Mouse (Mus musculus) midbrain, embryonic 15.5 days (tissue): ENCODE measurements around the gene Glud1. TPM values are rescaled to one million over a fixed set of nuclear protein-coding genes. Genes with fewer than 3 reads are reported as not detected.
A peak's percentile ranks its signal among the peaks of the same experiment; 100 is the strongest.

Experiments used
- ATAC-seq: fragments of 200-750 bp; cut with Nextera tagmentation; replicated peaks from 2 replicates; pipeline ENCODE4 v1.8.0; 2017; ENCODE audit warnings: moderate TSS enrichment
- H3K27ac ChIP-seq: fragments of 300-500 bp; sonication (generic); 2 replicates; pipeline ENCODE4 v1.5.1; 2015; ENCODE audit warnings: mild to moderate bottlenecking, inconsistent platforms
- H3K27me3 ChIP-seq: fragments of 300-500 bp; sonication (generic); replicated peaks from 2 replicates; pipeline ENCODE4 v1.6.1; 2015; ENCODE audit warnings: inconsistent platforms
- H3K36me3 ChIP-seq: fragments of 300-500 bp; sonication (generic); replicated peaks from 2 replicates; pipeline ENCODE4 v1.6.1; 2015; ENCODE audit warnings: inconsistent platforms
- H3K4me1 ChIP-seq: fragments of 300-500 bp; sonication (generic); 2 replicates; pipeline ENCODE4 v1.6.1; 2015; ENCODE audit warnings: inconsistent platforms
- H3K4me2 ChIP-seq: fragments of 300-500 bp; sonication (generic); 2 replicates; pipeline ENCODE4 v1.6.1; 2015; ENCODE audit warnings: inconsistent platforms, mild to moderate bottlenecking, moderate library complexity
- H3K4me3 ChIP-seq: fragments of 300-500 bp; sonication (generic); 2 replicates; pipeline ENCODE4 v1.5.1; 2015; ENCODE audit warnings: mild to moderate bottlenecking, inconsistent platforms
- H3K9ac ChIP-seq: fragments of 300-500 bp; sonication (generic); 2 replicates; pipeline ENCODE4 v1.6.1; 2015; ENCODE audit warnings: mild to moderate bottlenecking, inconsistent platforms
- H3K9me3 ChIP-seq: fragments of 300-500 bp; sonication (generic); 2 replicates; pipeline ENCODE4 v1.6.1; 2016; ENCODE audit warnings: inconsistent platforms
- WGBS: fragments of 180-500 bp; shearing (Covaris S2); methylation state at CpG from one replicate; pipeline ENCODE4 v1.1.7; 2015; ENCODE audit warnings: mixed read lengths; 5-methylcytosine and 5-hydroxymethylcytosine counted together
- polyA plus RNA-seq: library from polyadenylated mRNA; unstranded; fragments of >200 nt; fragmentation: Nextera tagmentation; extraction: Ambion mirVana; gene quantifications from 2 replicates; pipeline ENCODE4 v1.2.1, GENCODE M21; 2015

Gene Glud1
- polyA plus RNA-seq, 1 experiment from 2014 or later, result 92.5 TPM

GRCm38 (mm10) chr14:34343078-34343477 is 32.6 kb downstream of the Glud1 start:
- Histone ChIP-seq H3K4me3 (no peak overlapping the region), H3K9me3 (no peaks in the 10 kb centered on the region), H3K4me1 (no peaks in the 10 kb centered on the region), H3K9ac (no peak overlapping the region), H3K27me3 (no peaks in the 10 kb centered on the region), H3K4me2 (no peak overlapping the region), H3K27ac (no peak overlapping the region), H3K36me3 (peaks cover 51% of the 10 kb centered on the region)
- 96% methylated on average over 4 of the region's 4 CpGs for WGBS
- ATAC-seq, result no peak

- Histone ChIP-seq H3K36me3 (peaks cover 41% of the 10 kb centered on the region), H3K4me3 (no peak overlapping the region), H3K9me3 (no peaks in the 10 kb centered on the region), H3K27me3 (no peaks in the 10 kb centered on the region), H3K4me2 (no peak overlapping the region), H3K9ac (no peak overlapping the region), H3K4me1 (no peaks in the 10 kb centered on the region), H3K27ac (no peak overlapping the region)
- ATAC-seq, result no peak
- WGBS, result 80% methylated on average over 5 of the region's 5 CpGs
Measured at GRCm38 (mm10) chr14:34344361-34344760, 33.8 kb downstream of the Glud1 start.

- Histone ChIP-seq H3K36me3 (peaks cover 29% of the 10 kb centered on the region), H3K4me2 (no peak overlapping the region), H3K4me3 (no peak overlapping the region), H3K27ac (no peak overlapping the region), H3K4me1 (no peaks in the 10 kb centered on the region), H3K9ac (no peak overlapping the region), H3K9me3 (no peaks in the 10 kb centered on the region), H3K27me3 (no peaks in the 10 kb centered on the region)
- 69% methylated on average over 12 of the region's 12 CpGs for WGBS
- ATAC-seq, result peak; percentile 48
Measured at GRCm38 (mm10) chr14:34345771-34346566, 35.4 kb downstream of the Glud1 start.

GRCm38 (mm10) chr14:34347084-34347483 is 36.6 kb downstream of the Glud1 start:
- H3K27me3 ChIP-seq, result no peaks in the 10 kb centered on the region
- peaks cover 19% of the 10 kb centered on the region for H3K36me3 ChIP-seq
- no peak overlapping the region for H3K9ac ChIP-seq
- 93% methylated on average over 5 of the region's 5 CpGs for WGBS
- H3K4me1 ChIP-seq, result no peaks in the 10 kb centered on the region
- no peaks in the 10 kb centered on the region for H3K9me3 ChIP-seq
- no peak overlapping the region for H3K4me3 ChIP-seq
- H3K4me2 ChIP-seq, result no peak overlapping the region
- no peak overlapping the region for H3K27ac ChIP-seq
- ATAC-seq, result no peak

GRCm38 (mm10) chr14:34348301-34348700 is 37.8 kb downstream of the Glud1 start:
- H3K36me3 ChIP-seq, result peaks cover 8% of the 10 kb centered on the region
- 90% methylated on average over 7 of the region's 7 CpGs for WGBS
- ATAC-seq, result no peak
- H3K27ac ChIP-seq, result no peak overlapping the region
- no peak overlapping the region for H3K4me2 ChIP-seq
- H3K9me3 ChIP-seq, result no peaks in the 10 kb centered on the region
- no peaks in the 10 kb centered on the region for H3K4me1 ChIP-seq
- H3K27me3 ChIP-seq, result no peaks in the 10 kb centered on the region
- no peak overlapping the region for H3K9ac ChIP-seq
- no peak overlapping the region for H3K4me3 ChIP-seq

- Histone ChIP-seq H3K4me2 (no peak overlapping the region), H3K27me3 (no peaks in the 10 kb centered on the region), H3K36me3 (0 out of 2 replicates have a peak, but pooled peaks cover 5% of the 10 kb centered on the region), H3K9ac (no peak overlapping the region), H3K4me3 (no peak overlapping the region), H3K9me3 (no peaks in the 10 kb centered on the region), H3K4me1 (no peaks in the 10 kb centered on the region), H3K27ac (no peak overlapping the region)
- 86% methylated on average over 8 of the region's 8 CpGs for WGBS
- no peak for ATAC-seq
Measured at GRCm38 (mm10) chr14:34349007-34349406, 38.5 kb downstream of the Glud1 start.

GRCm38 (mm10) chr14:34351660-34352059 is 41.1 kb downstream of the Glud1 start:
- no peaks in the 10 kb centered on the region for H3K27me3 ChIP-seq
- H3K9ac ChIP-seq, result no peak overlapping the region
- H3K9me3 ChIP-seq, result no peaks in the 10 kb centered on the region
- H3K27ac ChIP-seq, result no peak overlapping the region
- H3K4me2 ChIP-seq, result no peak overlapping the region
- 82% methylated on average over 3 of the region's 3 CpGs for WGBS
- ATAC-seq, result no peak
- no peak overlapping the region for H3K4me3 ChIP-seq
- H3K36me3 ChIP-seq, result no peaks in the 10 kb centered on the region
- no peaks in the 10 kb centered on the region for H3K4me1 ChIP-seq

GRCm38 (mm10) chr14:34352523-34352922 is 42.0 kb downstream of the Glud1 start:
- H3K4me3 ChIP-seq, result no peak overlapping the region
- 76% methylated on average over 6 of the region's 6 CpGs for WGBS
- H3K27ac ChIP-seq, result no peak overlapping the region
- H3K36me3 ChIP-seq, result no peaks in the 10 kb centered on the region
- H3K9me3 ChIP-seq, result no peaks in the 10 kb centered on the region
- H3K4me1 ChIP-seq, result no peaks in the 10 kb centered on the region
- no peak overlapping the region for H3K4me2 ChIP-seq
- H3K27me3 ChIP-seq, result no peaks in the 10 kb centered on the region
- no peak overlapping the region for H3K9ac ChIP-seq
- no peak for ATAC-seq

- Histone ChIP-seq H3K27me3 (no peaks in the 10 kb centered on the region), H3K4me3 (no peak overlapping the region), H3K9ac (no peak overlapping the region), H3K9me3 (no peaks in the 10 kb centered on the region), H3K4me1 (no peaks in the 10 kb centered on the region), H3K27ac (no peak overlapping the region), H3K36me3 (no peaks in the 10 kb centered on the region), H3K4me2 (no peak overlapping the region)
- ATAC-seq, result no peak
- WGBS, result 87% methylated on average over 3 of the region's 3 CpGs
Measured at GRCm38 (mm10) chr14:34353326-34353725, 42.8 kb downstream of the Glud1 start.

- WGBS, result 87% methylated on average over 4 of the region's 4 CpGs
- Histone ChIP-seq H3K36me3 (no peaks in the 10 kb centered on the region), H3K27me3 (no peaks in the 10 kb centered on the region), H3K4me3 (no peak overlapping the region), H3K27ac (no peak overlapping the region), H3K9ac (no peak overlapping the region), H3K4me1 (no peaks in the 10 kb centered on the region), H3K9me3 (no peaks in the 10 kb centered on the region), H3K4me2 (no peak overlapping the region)
- ATAC-seq, result no peak
Measured at GRCm38 (mm10) chr14:34354456-34354855, 43.9 kb downstream of the Glud1 start.

- no peaks in the 10 kb centered on the region for H3K9me3 ChIP-seq
- no peak within 1 kb of the TSS for H3K4me2 ChIP-seq
- ATAC-seq, result no peak
- 91% methylated on average over 6 of the region's 6 CpGs for WGBS
- no peak within 1 kb of the TSS for H3K4me3 ChIP-seq
- no peak within 1 kb of the TSS for H3K9ac ChIP-seq
- H3K27me3 ChIP-seq, result no peaks in the 10 kb centered on the region
- H3K27ac ChIP-seq, result no peak within 1 kb of the TSS
- H3K36me3 ChIP-seq, result no peaks in the 10 kb centered on the region
- no peaks in the 10 kb centered on the region for H3K4me1 ChIP-seq
Measured at GRCm38 (mm10) chr14:34355301-34355700, 44.8 kb downstream of the Glud1 start, which contains the start of gene Fam25c. Gene Fam25c (minus strand): TSS chr14:34355433.

GRCm38 (mm10) chr14:34357671-34358455 is 47.3 kb downstream of the Glud1 start:
- Histone ChIP-seq H3K27me3 (no peaks in the 10 kb centered on the region), H3K27ac (no peak overlapping the region), H3K4me3 (no peak overlapping the region), H3K36me3 (no peaks in the 10 kb centered on the region), H3K4me2 (no peak overlapping the region), H3K4me1 (no peaks in the 10 kb centered on the region), H3K9me3 (no peaks in the 10 kb centered on the region), H3K9ac (no peak overlapping the region)
- WGBS, result 78% methylated on average over 7 of the region's 7 CpGs
- ATAC-seq, result no peak
